Mouse (Mus musculus) 416B (cell line): ENCODE measurements around the gene Gm32742.

Experiments used
- DNase-seq: peaks from one replicate; pipeline ENCODE4 v3.0.0; 2011; ENCODE audit warnings: low read depth

Gm32742 gene

GRCm38 (mm10) chr9:51165312-51166180 lies at the start of gene Gm32742:
Gm32742 (minus strand) TSS chr9:51165517.
- DNase-seq: peak; percentile 23

GRCm38 (mm10) chr9:51213729-51214237 lies 48.5 kb upstream of the Gm32742 start:
- no peak for DNase-seq

GRCm38 (mm10) chr9:51213023-51213728 lies 47.9 kb upstream of the Gm32742 start, which contains the start of gene Pou2af1:
Pou2af1 (plus strand) TSS chr9:51213708.
- no peak for DNase-seq

GRCm38 (mm10) chr9:51211191-51211590 lies 45.9 kb upstream of the Gm32742 start:
- no peak for DNase-seq

GRCm38 (mm10) chr9:51208974-51209332 lies 43.6 kb upstream of the Gm32742 start:
- no peak for DNase-seq

- peak; percentile 52 for DNase-seq
Measured at GRCm38 (mm10) chr9:51194790-51195189, 29.5 kb upstream of the Gm32742 start.

- no peak for DNase-seq
Measured at GRCm38 (mm10) chr9:51190655-51191054, 25.3 kb upstream of the Gm32742 start.

GRCm38 (mm10) chr9:51185871-51186270 lies 20.6 kb upstream of the Gm32742 start:
- no peak for DNase-seq

- DNase-seq: no peak
Measured at GRCm38 (mm10) chr9:51185386-51185785, 20.1 kb upstream of the Gm32742 start.

- no peak for DNase-seq
Measured at GRCm38 (mm10) chr9:51182716-51183710, 17.7 kb upstream of the Gm32742 start.

- peak; percentile 24 for DNase-seq
Measured at GRCm38 (mm10) chr9:51180621-51181020, 15.3 kb upstream of the Gm32742 start.

GRCm38 (mm10) chr9:51178297-51178696 lies 13.0 kb upstream of the Gm32742 start:
- no peak for DNase-seq

- no peak for DNase-seq
Measured at GRCm38 (mm10) chr9:51175722-51176121, 10.4 kb upstream of the Gm32742 start.

GRCm38 (mm10) chr9:51174890-51175464 lies 9.7 kb upstream of the Gm32742 start:
- peak; percentile 50 for DNase-seq

GRCm38 (mm10) chr9:51170298-51170697 lies 5.0 kb upstream of the Gm32742 start:
- DNase-seq: no peak

GRCm38 (mm10) chr9:51169133-51169532 lies 3.8 kb upstream of the Gm32742 start:
- no peak for DNase-seq

- DNase-seq: no peak
Measured at GRCm38 (mm10) chr9:51168698-51169097, 3.4 kb upstream of the Gm32742 start.

GRCm38 (mm10) chr9:51167954-51168353 lies 2.6 kb upstream of the Gm32742 start:
- no peak for DNase-seq

- no peak for DNase-seq
Measured at GRCm38 (mm10) chr9:51163989-51164388, 1.3 kb downstream of the Gm32742 start.

- peak; percentile 71 for DNase-seq
Measured at GRCm38 (mm10) chr9:51161771-51162388, 3.4 kb downstream of the Gm32742 start.
